Mouse (Mus musculus): ENCODE measurements around the gene Neurl3. TPM values are rescaled to one million over a fixed set of nuclear protein-coding genes. Genes with fewer than 3 reads are reported as not detected.

The Neurl3 gene
- total and polyA plus RNA-seq, 3 experiments = 0.92 to 3.3 TPM; not detected in 1

- Histone ChIP-seq H3K4me1 (ENCODE audit: control insufficient read depth in 1 of 2, insufficient read depth in 2 of 2, low read length in 2 of 2) (no peaks in the 10 kb centered on the region), H3K9me3 (replicated peaks; ENCODE audit: insufficient read depth, low read length) (no peaks in the 10 kb centered on the region), H3K36me3 (ENCODE audit: control insufficient read depth in 1 of 2, insufficient read depth in 2 of 2, low read length in 2 of 2) (no peaks in the 10 kb centered on the region), H3K27me3 (ENCODE audit: control insufficient read depth in 1 of 2, insufficient read depth in 2 of 2, low read length in 2 of 2) (no peaks in the 10 kb centered on the region), H3K4me3 (ENCODE audit: control insufficient read depth in 1 of 2, insufficient read depth in 1 of 2, low read depth in 2 of 2, low read length in 2 of 2) (no peak overlapping the region), H3K9ac (ENCODE audit: control insufficient read depth, low read depth, low read length, poor library complexity, severe bottlenecking) (no peak overlapping the region), H3K79me2 (ENCODE audit: control insufficient read depth, insufficient read depth, low read length, poor library complexity) (no peaks in the 10 kb centered on the region), H3K27ac (ENCODE audit: control insufficient read depth, low read depth, low read length) (no peak overlapping the region)
- TF ChIP-seq GATA1 (IDR thresholded peaks at IDR 0.05; ENCODE audit: low read depth, low read length) = no peak
- TF ChIP-seq ZNF384 (IDR thresholded peaks at IDR 0.05; ENCODE audit: low read depth, low read length) = no peak
- no peak for TF ChIP-seq GABPA (IDR thresholded peaks at IDR 0.05; ENCODE audit: low read depth, low read length)
- no peak for TF ChIP-seq MYB (IDR thresholded peaks at IDR 0.05; ENCODE audit: low read depth, low read length)
- TF ChIP-seq SMC3 (IDR thresholded peaks at IDR 0.05; ENCODE audit: low read depth, low read length) = no peak
- no peak for TF ChIP-seq MYC (IDR thresholded peaks at IDR 0.05; ENCODE audit: low read depth, low read length)
- TF ChIP-seq EP300 (IDR thresholded peaks at IDR 0.05; ENCODE audit: low read depth in 1 of 2, low read length in 2 of 2) = no peak
- no peak for TF ChIP-seq MAFK (IDR thresholded peaks at IDR 0.05; ENCODE audit: borderline replicate concordance, low read depth, low read length)
- no peak for TF ChIP-seq CHD2 (IDR thresholded peaks at IDR 0.05; ENCODE audit: low read length)
- no peak for TF ChIP-seq MXI1 (IDR thresholded peaks at IDR 0.05; ENCODE audit: low read depth, low read length)
- no peak for TF ChIP-seq TAL1 (IDR thresholded peaks at IDR 0.05; ENCODE audit: low read length)
- TF ChIP-seq CHD1 (IDR thresholded peaks at IDR 0.05; ENCODE audit: low read depth, low read length) = no peak
- TF ChIP-seq NELFE (IDR thresholded peaks at IDR 0.05; ENCODE audit: low read depth, low read length) = no peak
- TF ChIP-seq RCOR1 (IDR thresholded peaks at IDR 0.05; ENCODE audit: low read depth, low read length) = no peak
- no peak for TF ChIP-seq RAD21 (IDR thresholded peaks at IDR 0.05; ENCODE audit: low read depth, low read length)
- TF ChIP-seq SIN3A (IDR thresholded peaks at IDR 0.05; ENCODE audit: low read length) = no peak
- TF ChIP-seq USF1 (IDR thresholded peaks at IDR 0.05; ENCODE audit: low read depth, low read length) = no peak
- TF ChIP-seq POLR2AphosphoS5 (IDR thresholded peaks at IDR 0.05; ENCODE audit: borderline replicate concordance, low read depth, low read length) = no peak
- no peak for DNase-seq (ENCODE audit: low read depth, low spot score)
These were observed 48.6 kb upstream of the Neurl3 start for GRCm38 (mm10) chr1:36323076-36323475.

- DNase-seq (ENCODE audit: low read depth, low spot score) = peak; percentile 50
- Histone ChIP-seq H3K79me2 (ENCODE audit: control insufficient read depth, insufficient read depth, low read length, poor library complexity) (no peaks in the 10 kb centered on the region), H3K9me3 (replicated peaks; ENCODE audit: insufficient read depth, low read length) (no peaks in the 10 kb centered on the region), H3K36me3 (ENCODE audit: control insufficient read depth in 1 of 2, insufficient read depth in 2 of 2, low read length in 2 of 2) (no peaks in the 10 kb centered on the region), H3K4me3 (ENCODE audit: control insufficient read depth in 1 of 2, insufficient read depth in 1 of 2, low read depth in 2 of 2, low read length in 2 of 2) (no peak overlapping the region), H3K27me3 (ENCODE audit: control insufficient read depth in 1 of 2, insufficient read depth in 2 of 2, low read length in 2 of 2) (no peaks in the 10 kb centered on the region), H3K4me1 (ENCODE audit: control insufficient read depth in 1 of 2, insufficient read depth in 2 of 2, low read length in 2 of 2) (no peaks in the 10 kb centered on the region), H3K9ac (ENCODE audit: control insufficient read depth, low read depth, low read length, poor library complexity, severe bottlenecking) (no peak overlapping the region), H3K27ac (ENCODE audit: control insufficient read depth, low read depth, low read length) (no peak overlapping the region)
- TF ChIP-seq UBTF (IDR thresholded peaks at IDR 0.05; ENCODE audit: borderline replicate concordance, insufficient read depth, low read depth, low read length) (no peak), CHD2 (IDR thresholded peaks at IDR 0.05; ENCODE audit: low read length) (no peak), CTCF (IDR thresholded peaks at IDR 0.05 in 2 of 3, conservative IDR thresholded peaks at IDR 0.05 in 1 of 3; ENCODE audit: control insufficient read depth in 1 of 3, insufficient read depth in 1 of 3, low read depth in 2 of 3, low read length in 3 of 3, poor library complexity in 1 of 3, severe bottlenecking in 1 of 3) (peak; percentile 39 to 54 (median 49)), JUND (IDR thresholded peaks at IDR 0.05; ENCODE audit: low read depth, low read length) (no peak), SMC3 (IDR thresholded peaks at IDR 0.05; ENCODE audit: low read depth, low read length) (peak; percentile 19; the same call in 1 of the 2 replicates), USF1 (IDR thresholded peaks at IDR 0.05; ENCODE audit: low read depth, low read length) (no peak), RAD21 (IDR thresholded peaks at IDR 0.05; ENCODE audit: low read depth, low read length) (peak; percentile 10)
These were observed 47.5 kb upstream of the Neurl3 start for GRCm38 (mm10) chr1:36321829-36322573.

Data from MEL (cell line).